Mouse (Mus musculus) megakaryocyte-erythroid progenitor cell, adult 5-6 weeks (primary cell): ENCODE results near the gene Fcer2a. TPM values are rescaled to one million over a fixed set of nuclear protein-coding genes. Genes with fewer than 3 reads are reported as not detected.

Source experiments
- ATAC-seq: replicated peaks from 2 replicates; pipeline ENCODE4 v1.8.0; 2016; ENCODE audit warnings: mild to moderate bottlenecking, inconsistent platforms; ENCODE audit not compliant: severe bottlenecking, poor library complexity, low FRiP score, low TSS enrichment
- total RNA-seq, 2 experiments: library from RNA; stranded (forward) in 1 of 2; stranded (reverse) in 1 of 2; fragments of 200-1000, 215-1000 nt in 1 of 2; fragments of >200 nt in 1 of 2; fragmentation: Nextera tagmentation in 1 of 2; gene quantifications; 2 replicates each; pipeline ENCODE4 v1.2.3; 2014 to 2017

The Fcer2a gene
- total RNA-seq (2014; fragmentation: Nextera tagmentation) (not detected in 2 replicates), total RNA-seq (2017) (0.38 TPM in 1 of 2 replicates, not detected in the other)

DNA sequence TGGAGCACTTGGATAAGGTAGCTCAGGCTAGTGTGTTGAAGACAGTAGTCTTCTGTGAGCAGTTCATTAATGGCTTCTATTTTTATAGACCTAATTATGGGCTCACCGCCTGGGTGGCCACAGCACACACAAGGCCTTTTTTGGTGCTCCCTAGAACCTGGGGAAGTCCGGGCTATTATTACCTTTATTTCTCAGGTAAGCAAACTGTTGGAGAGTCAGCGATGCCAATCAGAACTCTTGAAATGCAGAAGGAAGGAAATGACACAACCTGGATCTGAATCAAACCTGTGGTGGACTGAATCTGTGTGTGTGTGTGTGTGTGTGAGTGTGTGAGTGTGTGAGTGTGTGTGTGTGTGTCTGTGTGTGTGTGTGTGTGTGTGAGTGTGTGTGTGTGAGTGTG lies at the start of gene Fcer2a:
Gene Fcer2a, minus strand, starts transcription at position 55 of the 400 bp plus-strand sequence.
- ATAC-seq: no peak

DNA sequence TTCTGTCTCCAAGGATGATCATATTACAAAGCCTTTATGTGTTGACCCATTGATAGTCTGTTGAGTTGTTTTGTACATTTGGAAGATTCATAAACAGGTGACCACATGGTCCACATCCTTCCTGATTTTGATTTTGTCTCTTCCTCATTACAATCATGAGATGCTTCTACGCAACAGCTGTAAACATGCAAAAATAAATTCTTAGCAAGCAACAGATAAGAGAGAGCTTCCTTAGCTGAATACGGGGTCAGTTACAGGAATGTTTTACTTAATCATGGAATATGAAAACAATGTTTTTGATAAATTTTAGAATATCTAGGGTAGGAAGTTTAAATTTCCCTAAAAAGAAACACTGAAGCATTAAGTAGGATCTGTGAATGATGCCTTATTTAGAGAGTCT lies 43.0 kb upstream of the Fcer2a start:
- ATAC-seq: no peak

DNA sequence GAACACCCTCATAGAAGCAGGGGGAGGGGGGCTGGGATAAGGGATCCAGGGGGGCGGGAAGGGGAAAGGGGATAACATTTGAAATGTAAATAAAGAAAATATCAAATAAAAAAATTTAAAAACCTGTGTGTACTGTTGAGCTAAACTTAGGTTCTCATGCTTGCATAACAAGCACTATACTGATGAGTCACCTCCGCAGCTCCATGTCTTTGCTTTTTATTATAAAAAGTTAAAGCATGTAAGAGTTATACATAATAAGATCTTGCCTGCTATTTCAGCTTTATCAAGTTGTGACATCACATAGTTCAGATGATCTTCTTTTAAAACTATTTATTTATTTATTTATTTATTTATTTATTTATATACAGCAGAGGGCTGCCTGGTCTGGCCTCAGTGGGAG lies 41.6 kb upstream of the Fcer2a start:
- no peak for ATAC-seq

DNA sequence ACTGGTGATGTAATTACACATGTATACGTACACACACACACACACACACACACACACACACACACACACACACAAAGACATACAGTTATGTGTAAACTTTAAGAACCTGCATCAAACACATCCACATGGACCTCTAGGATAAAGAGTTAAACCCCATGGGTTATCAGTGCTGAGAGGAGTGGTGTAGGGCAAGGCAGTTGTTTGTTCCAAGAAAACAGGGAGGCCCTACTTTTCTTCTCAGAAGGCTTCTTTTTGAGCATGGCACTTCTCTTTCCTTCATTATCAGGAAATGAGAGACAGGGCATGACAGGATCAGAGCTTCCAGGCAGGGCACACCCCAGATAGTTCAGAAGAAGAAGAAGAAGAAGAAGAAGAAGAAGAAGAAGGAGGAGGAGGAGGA lies 40.1 kb upstream of the Fcer2a start:
- no peak for ATAC-seq

DNA sequence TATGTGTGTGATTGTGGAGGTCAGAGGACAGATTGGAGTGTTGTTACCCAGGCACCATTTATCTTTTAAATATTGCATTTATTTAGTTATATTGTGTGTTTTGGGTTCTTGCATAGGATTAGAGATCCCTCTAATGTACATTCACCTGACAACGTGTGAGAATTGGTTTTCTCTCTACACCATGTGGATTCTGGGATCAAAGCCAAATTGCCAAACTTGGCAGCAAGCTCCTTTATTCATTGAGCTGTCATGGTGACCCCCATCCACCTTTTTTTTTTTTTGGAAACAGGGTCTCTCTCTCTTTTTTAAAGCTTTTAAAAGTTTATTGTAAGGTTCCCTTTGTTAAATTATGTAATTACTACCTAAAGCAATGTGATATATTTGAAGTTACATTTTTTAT lies 27.1 kb upstream of the Fcer2a start:
- ATAC-seq: no peak

DNA sequence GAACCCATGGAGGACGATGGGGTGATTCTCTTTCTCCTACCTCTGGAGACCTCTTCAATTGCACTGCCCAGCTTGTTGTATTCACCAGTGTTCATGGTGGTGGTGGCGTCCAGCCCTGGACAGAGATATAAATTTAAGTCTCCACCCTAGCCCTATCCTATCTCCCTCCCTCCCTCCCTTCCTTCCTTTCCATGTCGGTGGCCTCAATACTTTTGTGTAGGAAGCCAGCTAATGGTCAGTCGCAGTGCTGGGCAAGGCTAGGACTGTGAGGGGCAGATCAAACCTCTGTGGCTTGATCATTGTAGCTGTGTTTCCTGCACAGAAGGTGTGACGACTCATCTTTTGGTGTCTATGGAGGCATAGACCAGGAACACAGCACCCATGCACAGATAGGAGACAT lies 26.6 kb upstream of the Fcer2a start, which contains the start of gene Clec4g:
Gene Clec4g, minus strand, starts transcription at position 101 of the 400 bp plus-strand sequence.
- no peak for ATAC-seq

DNA sequence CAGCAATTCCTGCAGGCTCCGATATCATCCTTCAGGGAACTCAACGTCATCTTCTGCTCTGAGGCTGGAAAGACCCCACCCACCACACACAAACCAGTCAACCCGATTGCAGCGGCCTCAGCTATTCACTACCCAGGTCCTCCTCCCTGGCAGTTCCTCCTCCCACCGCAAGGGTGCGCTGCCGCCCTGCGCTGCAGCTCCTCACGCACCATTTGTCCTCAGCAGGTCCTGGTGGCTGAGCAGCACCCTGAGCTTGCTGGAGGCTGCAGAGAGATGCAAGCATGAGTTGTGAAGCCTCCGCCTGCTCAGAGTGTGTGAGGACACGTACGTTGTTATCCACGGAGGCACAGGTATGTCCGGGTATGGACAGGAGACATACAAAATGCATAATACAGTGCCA lies 24.6 kb upstream of the Fcer2a start:
- ATAC-seq: peak; percentile 97

DNA sequence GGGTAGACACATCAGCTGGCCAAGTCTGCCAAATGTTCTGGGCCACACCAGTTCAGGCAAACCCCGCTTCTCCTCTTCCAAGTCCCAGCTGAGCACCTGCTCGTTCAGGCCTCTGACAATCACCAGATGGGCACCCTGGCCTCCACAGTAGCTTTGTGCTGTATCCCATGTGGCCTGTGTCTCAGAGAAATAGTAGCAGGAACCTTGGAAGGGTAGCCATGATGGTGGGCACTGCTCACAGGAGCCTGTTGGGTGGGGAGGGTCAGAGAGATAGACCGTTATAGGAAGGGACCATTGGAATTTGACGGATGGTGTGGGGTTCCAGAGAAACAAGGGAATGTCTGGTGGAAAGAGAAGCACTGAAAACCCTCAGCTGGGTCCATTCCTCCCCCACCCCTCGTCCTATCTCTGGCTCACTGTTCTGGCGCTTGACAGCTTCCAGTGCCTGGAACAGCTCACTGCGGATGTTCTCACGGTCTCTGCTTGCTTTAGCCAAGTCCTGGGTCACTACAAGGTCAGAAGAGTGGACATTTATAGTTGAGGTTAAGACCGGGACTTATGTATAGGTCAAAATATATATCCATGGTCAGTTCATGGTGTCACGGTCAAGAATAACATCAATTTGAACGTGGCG lies 23.5 kb upstream of the Fcer2a start:
- ATAC-seq: no peak

DNA sequence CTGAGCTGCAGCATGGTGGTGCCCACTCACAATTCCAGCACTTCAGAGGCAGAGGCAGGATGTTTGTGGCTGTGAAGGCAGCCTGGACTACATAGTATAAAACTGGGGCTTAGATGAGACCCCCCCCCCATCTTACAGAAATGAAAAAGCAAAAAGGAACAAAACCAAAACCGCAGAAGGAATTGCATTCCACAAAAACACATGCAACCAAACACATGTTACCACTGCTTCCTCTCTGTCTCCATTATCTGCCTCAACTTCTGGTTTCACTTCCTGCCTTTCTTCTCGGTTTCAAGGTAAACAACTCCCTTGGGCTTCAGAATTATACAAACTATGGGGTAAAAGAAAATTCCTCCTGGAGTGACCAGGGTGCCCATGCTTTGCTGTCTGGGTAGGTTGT lies 17.7 kb upstream of the Fcer2a start:
- ATAC-seq: no peak

DNA sequence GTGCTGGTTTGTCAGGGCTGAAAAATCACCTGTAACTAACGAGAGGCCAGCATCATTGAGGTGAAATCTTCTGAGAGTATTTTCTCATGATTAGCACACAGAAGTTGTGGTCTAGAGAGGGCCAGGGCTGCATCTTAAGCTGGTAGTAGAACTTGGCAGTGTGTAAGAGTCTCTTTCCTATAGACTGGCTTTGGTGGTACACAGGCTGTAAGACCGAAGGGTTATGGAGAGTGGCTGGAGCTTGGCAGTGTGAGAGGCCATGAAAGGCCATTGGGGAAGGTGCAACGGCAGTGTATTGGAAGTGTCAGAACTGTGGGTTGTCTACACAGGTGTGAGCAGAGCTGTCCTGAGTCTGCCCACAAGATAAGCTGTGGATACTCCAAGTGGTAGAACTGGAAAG lies 16.3 kb upstream of the Fcer2a start:
- ATAC-seq: no peak

DNA sequence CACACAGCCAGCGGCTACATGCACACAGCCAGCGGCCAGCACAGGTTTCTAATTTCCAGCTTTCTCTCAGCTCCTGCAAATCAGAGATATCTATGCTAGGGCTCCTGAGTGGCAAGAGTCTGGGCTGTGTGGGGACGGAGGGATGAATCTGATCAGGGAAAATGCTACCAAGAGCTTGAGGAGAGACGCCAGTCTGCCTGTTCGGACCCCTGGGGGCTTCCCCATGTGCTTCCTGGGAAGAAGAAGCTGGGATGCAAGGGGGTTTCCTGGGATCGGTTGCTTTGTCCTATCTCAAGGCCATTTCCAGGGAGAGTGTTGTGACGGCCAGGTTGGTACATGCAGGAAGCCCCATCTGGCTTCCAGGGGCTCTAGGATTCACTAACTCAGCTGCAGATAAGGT lies 13.6 kb upstream of the Fcer2a start:
- no peak for ATAC-seq

DNA sequence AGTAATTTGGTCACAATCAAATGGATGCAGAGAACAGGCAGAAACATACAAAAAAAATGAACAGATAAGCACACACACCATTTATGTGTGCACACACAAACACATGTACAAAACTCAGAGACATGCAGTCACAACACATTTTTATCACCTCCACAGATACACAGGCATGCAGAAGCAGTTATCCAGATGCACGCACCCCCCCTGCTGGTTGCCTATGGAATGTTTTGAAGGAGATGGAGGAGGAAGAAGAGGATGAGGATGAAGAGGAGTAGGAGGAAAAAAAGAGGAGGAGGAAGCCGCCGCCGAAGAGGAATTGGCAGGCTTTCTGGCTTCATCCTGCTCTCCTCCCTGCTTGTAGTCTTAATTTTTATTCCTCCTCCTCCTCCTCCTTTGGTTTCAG lies 11.7 kb upstream of the Fcer2a start:
- ATAC-seq: peak; percentile 70

DNA sequence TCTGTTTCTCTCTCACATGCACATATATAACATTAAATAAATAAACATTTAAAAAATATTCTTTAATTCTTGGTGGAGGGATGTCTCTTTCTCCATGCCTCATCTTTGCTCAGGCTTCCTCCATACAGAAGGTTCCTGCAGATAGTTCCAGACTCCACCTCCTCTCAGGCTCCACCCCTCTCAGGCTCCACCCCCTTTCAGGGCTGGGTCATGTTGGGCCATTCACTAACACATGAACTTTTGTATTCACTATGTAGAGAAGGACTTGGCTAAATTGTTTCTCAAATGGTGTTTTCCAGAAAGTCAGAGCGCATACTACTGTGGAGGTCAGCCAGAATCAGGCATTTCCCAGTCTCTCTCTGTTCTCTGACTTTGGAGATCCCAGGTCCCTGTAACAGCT lies 7.5 kb upstream of the Fcer2a start:
- peak; percentile 84 for ATAC-seq

DNA sequence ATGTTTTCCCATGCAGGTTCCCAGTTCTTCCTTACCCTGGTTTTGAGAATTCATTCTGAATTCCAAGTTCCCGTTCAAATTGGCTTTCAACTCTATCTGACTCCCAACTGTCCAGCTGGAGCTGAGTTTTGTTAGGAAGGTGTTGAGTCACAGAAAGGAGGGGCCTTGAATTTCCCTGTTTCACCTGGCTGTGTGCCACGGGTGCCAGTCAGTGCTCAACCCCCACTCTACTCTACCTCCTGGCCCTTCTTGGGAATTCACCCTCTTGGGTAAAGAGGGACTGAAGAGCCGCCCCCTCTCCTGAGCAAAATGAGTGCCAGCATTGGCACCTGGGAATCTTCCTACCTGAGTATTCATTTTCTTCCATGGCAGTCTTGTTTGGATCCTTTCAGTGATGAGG lies 3.2 kb downstream of the Fcer2a start:
- ATAC-seq: no peak

DNA sequence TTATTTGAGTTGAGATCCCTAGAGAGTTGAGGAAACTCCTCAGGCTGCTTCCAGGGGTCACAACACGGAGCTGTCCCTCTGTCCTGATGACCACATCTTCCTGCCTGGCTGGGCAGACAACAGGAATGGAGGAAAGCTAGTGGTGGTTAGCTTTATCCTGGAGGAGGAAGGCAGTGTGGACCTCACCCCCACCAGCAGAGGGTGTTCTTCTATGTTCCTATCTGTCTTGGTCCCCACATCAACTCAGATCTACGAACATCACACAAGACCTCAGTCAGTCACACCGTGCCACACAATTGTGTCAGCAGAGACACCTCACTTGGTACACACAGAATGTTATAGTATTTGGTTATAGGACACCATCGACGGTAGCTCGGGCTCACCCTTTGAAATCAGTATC lies 6.4 kb downstream of the Fcer2a start:
- peak; percentile 43; the same call in 1 of the 2 replicates for ATAC-seq

DNA sequence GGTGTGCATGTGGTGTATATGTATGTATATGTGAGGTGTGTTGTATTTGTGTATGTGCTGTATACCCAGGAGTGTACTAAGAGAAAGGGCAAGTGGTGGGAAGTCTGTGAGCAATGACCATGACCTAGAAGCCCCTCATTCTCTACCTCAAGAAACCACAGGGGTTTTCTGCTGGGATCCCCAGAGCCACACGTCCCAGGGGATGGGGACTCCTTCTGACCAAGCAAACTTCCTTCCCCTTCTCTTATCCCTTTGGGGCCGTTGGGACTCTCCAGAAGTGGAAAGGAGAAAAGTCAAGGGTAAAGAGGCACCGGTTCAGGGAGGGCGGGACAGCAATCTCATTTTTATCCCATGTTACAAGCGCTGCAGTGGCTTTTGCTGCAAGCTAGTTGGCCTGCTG lies 8.6 kb downstream of the Fcer2a start:
- no peak for ATAC-seq

DNA sequence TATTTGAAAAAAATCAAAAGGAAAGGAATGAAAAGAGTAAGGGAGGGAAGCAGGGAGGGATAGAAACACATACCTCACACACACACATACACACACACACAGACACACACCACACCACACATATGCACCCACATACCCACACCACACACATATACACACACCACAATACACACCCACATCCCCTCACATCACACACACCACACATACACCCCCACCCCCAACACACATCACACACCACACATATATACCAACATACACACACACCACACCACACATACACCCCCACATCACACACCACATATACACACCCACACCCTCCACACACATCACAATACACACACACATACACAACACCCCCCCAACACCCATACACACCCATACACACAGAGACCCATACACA lies 9.4 kb downstream of the Fcer2a start:
- ATAC-seq: no peak

DNA sequence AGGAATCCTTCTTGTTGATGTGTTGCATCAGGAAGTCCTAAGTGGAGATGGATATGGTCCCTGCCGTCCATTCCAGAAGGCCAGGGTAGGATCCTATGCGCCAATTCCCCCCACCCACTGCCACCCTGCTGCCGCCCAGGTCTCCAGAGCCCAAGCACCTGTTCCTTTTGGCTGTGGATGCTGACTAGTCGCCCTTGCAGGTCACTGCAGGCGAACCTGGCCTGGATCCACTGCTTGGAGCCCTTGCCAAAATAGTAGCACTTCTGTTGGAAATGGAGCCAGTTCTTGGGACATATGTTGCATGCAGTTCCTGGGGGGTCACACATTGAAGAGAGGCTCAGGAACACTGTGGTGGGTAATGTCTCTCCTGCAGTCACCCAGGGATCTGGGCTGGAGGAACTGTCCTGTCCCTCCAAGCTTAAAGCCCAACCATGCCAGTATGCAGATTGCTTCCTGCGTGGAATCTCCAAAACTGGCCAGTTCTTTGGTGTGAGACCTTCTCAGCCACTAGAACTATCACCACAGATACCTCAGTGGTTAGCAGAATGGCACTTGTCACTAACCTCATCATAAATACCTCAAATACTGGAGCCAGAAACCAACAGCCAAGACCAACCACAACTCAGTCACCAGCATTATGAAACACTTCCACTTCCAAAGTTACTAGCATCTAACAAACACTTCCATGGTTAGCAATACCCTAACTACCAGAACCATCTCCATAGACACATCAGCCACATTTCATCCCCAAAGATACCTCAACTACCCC lies 10.4 kb downstream of the Fcer2a start:
- no peak for ATAC-seq

DNA sequence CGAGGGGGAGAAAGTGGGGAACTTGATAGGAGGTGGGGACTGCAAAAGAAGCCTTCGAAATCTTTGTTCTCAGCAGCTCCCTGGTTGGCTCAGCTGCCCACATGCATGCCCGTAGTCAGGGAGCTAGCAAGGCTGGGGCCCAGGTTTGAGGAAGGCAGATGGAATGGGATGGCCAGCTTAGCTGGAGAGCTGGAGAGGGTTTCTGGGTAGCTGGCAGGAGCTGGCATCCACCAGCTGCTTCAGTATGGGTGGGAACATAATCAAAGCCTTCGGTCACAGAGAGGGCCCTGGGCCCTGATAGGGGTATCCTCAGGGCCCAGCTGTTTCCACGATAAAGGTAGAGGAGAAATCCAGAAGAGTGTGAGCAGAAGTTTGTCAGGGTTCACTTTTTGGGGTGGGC lies 11.5 kb downstream of the Fcer2a start:
- ATAC-seq: no peak

DNA sequence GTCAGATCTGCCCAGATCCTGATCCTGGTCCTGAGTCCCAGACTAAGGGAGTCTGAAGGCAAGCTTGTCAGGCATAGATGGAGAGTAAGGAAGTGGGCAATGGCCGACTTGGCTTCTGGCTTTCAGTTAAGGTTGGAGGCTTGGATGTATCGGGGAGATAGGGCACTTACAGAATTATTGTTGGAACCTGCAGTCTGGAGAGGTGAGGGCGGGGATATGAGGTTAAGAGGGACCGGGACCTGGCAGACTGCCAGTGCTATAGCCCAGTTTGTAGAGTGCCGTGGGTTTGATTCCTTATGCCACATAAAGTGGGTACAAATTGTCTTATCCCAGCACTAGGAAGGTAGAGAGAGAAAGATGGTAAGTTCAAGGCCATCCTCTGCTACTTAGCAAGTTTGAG lies 14.3 kb downstream of the Fcer2a start:
- ATAC-seq: no peak

DNA sequence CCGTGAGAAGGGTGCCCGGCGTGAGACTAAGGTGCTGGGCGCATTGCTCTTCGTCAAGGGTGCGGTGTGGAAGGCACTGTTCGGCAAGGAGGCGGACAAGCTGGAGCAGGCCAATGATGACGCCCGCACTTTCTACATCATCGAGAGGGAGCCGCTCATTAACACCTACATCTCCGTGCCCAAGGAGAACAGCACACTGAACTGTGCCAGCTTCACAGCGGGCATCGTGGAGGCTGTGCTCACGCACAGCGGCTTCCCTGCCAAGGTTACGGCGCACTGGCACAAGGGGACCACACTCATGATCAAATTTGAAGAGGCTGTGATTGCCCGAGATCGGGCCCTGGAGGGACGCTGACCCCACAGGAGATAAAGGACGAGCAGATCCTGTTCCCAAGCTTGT lies 14.7 kb downstream of the Fcer2a start:
- ATAC-seq: no peak
